Mouse (Mus musculus) liver, adult 2 months (tissue): ENCODE data around the gene Tma7.

ENCODE experiments used
- CTCF ChIP-seq: fragments of 200-500 bp; IDR thresholded peaks from 2 replicates; pipeline ENCODE4 v1.5.1; 2011; ENCODE audit warnings: low read depth, low read length, control low read depth
- POLR2A ChIP-seq: fragments of 200-500 bp; IDR thresholded peaks from 2 replicates; pipeline ENCODE4 v1.6.1; 2011; ENCODE audit warnings: low read length, control low read depth; ENCODE audit not compliant: insufficient read depth; ENCODE audit errors: extremely low read depth

DNA sequence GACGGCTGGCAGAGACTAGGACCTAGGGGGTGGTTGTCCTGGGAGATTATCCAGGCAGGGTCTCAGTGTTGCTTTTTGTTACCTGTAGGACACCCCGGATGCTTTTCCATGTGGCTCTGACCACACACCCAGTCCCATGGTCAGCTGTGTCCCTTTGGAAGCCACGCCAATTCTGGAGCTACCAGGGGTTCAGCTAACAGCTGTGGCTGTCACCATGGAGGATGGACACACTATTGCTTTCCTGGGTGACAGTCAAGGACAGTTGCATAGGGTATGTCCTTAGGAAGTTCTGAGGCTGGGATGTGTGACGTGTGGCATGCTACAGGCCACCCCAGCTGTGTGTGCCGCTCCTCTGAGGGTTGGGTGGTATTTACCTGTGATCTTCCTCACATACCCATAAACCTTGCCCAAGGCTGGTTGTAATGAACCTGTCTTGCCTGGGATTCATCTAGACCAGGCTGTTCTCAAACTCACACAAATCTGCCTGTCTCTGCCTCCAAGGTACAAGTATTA is 19.6 kb upstream of the Tma7 start:
- no peak for TF ChIP-seq CTCF
- no peak for TF ChIP-seq POLR2A
